Mouse (Mus musculus) hindbrain, embryonic 16.5 days (tissue): ENCODE data around the gene Cdh5. TPM values are rescaled to one million over a fixed set of nuclear protein-coding genes. Genes with fewer than 3 reads are reported as not detected.

Experiments
- ATAC-seq: fragments of 200-750 bp; cut with Nextera tagmentation; 2 replicates; pipeline ENCODE4 v1.8.0; 2017; ENCODE audit warnings: moderate TSS enrichment, moderate library complexity
- H3K27ac ChIP-seq: fragments of 300-500 bp; sonication (generic); 2 replicates; pipeline ENCODE4 v1.5.1; 2014; ENCODE audit warnings: low read depth, mild to moderate bottlenecking, control low read depth, low read length, moderate library complexity
- H3K27me3 ChIP-seq: fragments of 300-500 bp; sonication (generic); replicated peaks from 2 replicates; pipeline ENCODE4 v1.6.1; 2014; ENCODE audit warnings: low read length; ENCODE audit not compliant: control insufficient read depth, insufficient read depth
- H3K36me3 ChIP-seq: fragments of 300-500 bp; sonication (generic); 2 replicates; pipeline ENCODE4 v1.6.1; 2014; ENCODE audit warnings: mild to moderate bottlenecking, low read length, moderate library complexity, mixed read lengths; ENCODE audit not compliant: control insufficient read depth, insufficient read depth
- H3K4me1 ChIP-seq: fragments of 300-500 bp; sonication (generic); 2 replicates; pipeline ENCODE4 v1.6.1; 2014; ENCODE audit warnings: low read depth, low read length; ENCODE audit not compliant: control insufficient read depth, insufficient read depth
- H3K4me2 ChIP-seq: fragments of 300-500 bp; sonication (generic); 2 replicates; pipeline ENCODE4 v1.6.1; 2014; ENCODE audit warnings: mild to moderate bottlenecking, low read length, control low read depth, moderate library complexity
- H3K4me3 ChIP-seq: fragments of 300-500 bp; sonication (generic); 2 replicates; pipeline ENCODE4 v1.5.1; 2014; ENCODE audit warnings: mild to moderate bottlenecking, low read length, control low read depth, moderate library complexity
- H3K9ac ChIP-seq: fragments of 300-500 bp; sonication (generic); 2 replicates; pipeline ENCODE4 v1.6.1; 2014; ENCODE audit warnings: low read depth, mild to moderate bottlenecking, control low read depth, low read length, moderate library complexity
- H3K9me3 ChIP-seq: fragments of 300-500 bp; sonication (generic); 2 replicates; pipeline ENCODE4 v1.6.1; 2014; ENCODE audit warnings: mild to moderate bottlenecking, low read length, moderate library complexity; ENCODE audit not compliant: control insufficient read depth
- WGBS: fragments of 180-500 bp; shearing (Covaris S2); extraction: QIAGEN DNeasy Blood & Tissue Kit; methylation state at CpG from one replicate; pipeline ENCODE4 v1.1.7; 2014; 5-methylcytosine and 5-hydroxymethylcytosine counted together
- polyA plus RNA-seq: library from polyadenylated mRNA; unstranded; fragments of >200 nt; fragmentation: Nextera tagmentation; extraction: Ambion mirVana; gene quantifications from 2 replicates; pipeline ENCODE4 v1.2.1, GENCODE M21; 2015

Cdh5 gene
- 11.2 and 15.0 TPM in 2 replicates for polyA plus RNA-seq

DNA sequence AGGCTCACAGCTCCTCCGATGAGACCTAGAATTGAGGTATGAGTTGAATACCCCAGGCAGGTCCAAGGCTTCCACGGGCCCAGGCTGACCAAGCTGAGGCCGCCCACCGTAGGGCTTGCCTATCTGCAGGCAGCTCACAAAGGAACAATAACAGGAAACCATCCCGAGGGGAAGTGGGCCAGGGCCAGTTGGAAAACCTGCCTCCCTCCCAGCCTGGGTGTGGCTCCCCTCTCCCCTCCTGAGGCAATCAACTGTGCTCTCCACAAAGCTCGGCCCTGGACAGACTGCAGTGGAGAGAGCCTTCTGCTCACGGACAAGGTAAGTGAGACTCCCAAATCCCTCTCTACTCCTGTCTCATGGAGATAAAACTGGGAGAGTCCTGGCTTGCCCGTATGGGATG lies at the start of gene Cdh5:
TSS of gene Cdh5 (plus strand) at position 211 of the 400 bp plus-strand sequence.
- no peak within 1 kb of the TSS for H3K4me2 ChIP-seq

DNA sequence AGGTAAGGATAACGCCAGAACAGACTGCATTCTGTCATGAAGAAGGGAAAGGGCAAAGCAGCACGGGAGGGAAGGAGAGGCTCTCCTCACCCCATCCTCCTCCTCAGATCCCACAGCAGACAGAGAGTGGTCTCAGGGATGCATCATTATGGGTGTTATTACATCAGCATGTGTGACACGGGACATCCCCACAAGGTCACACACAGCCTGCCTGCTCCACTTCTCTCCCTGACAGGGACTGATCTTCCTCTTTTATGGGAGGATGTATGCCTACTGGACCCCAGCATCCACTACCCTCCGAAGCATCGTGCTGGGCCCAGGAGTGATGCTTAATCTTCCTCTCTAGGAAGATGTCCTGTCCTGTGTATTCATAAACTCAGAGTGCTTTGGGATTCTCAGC lies 41.5 kb upstream of the Cdh5 start:
- H3K36me3 ChIP-seq: no peaks in the 10 kb centered on the region
- no peaks in the 10 kb centered on the region for H3K9me3 ChIP-seq
- H3K4me2 ChIP-seq: no peak overlapping the region
- H3K27me3 ChIP-seq: no peaks in the 10 kb centered on the region
- H3K9ac ChIP-seq: no peak overlapping the region
- ATAC-seq: no peak
- peaks cover 9% of the 10 kb centered on the region for H3K4me1 ChIP-seq
- H3K4me3 ChIP-seq: no peak overlapping the region
- H3K27ac ChIP-seq: no peak overlapping the region
- WGBS: 74% methylated on average over 5 of the region's 5 CpGs

More for the DNA sequence above, at the start of gene Cdh5:
- Histone ChIP-seq H3K27ac (no peak within 1 kb of the TSS), H3K36me3 (no peaks in the 10 kb centered on the region), H3K9me3 (no peaks in the 10 kb centered on the region), H3K9ac (no peak within 1 kb of the TSS), H3K27me3 (no peaks in the 10 kb centered on the region), H3K4me3 (peak within 1 kb of the TSS; percentile 21), H3K4me1 (peaks cover 3% of the 10 kb centered on the region; the same call in 1 of the 2 replicates)
- WGBS: 70% methylated on average over 8 of the region's 8 CpGs
- ATAC-seq: no peak

DNA sequence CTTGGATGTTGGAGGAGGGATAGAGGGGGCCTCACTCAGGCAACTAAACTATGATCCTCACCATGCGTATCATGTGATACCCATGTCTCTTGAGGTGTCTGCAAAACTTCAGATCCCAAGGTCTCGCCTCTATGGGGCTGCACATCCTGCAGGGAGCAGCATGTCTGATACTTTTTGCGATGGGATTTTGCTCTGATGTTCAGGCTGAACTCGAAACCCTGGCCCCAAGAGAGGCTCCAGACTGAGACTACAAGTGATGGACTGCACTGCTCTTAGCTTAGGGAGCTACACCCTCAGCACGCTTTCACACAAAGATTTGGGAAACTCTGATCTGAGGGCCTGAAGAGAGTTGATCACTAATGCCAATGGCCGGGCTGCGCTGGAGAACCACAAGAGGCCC lies 41.0 kb upstream of the Cdh5 start:
- 87% methylated on average over 7 of the region's 7 CpGs for WGBS
- no peak for ATAC-seq
- Histone ChIP-seq H3K4me3 (no peak overlapping the region), H3K4me1 (peaks cover 9% of the 10 kb centered on the region), H3K9me3 (no peaks in the 10 kb centered on the region), H3K4me2 (no peak overlapping the region), H3K27me3 (no peaks in the 10 kb centered on the region), H3K9ac (no peak overlapping the region), H3K36me3 (no peaks in the 10 kb centered on the region), H3K27ac (no peak overlapping the region)

GRCm38 (mm10) chr8:104061048-104061988 lies 40.1 kb upstream of the Cdh5 start:
- no peak overlapping the region for H3K9ac ChIP-seq
- H3K4me1 ChIP-seq: peaks cover 9% of the 10 kb centered on the region
- ATAC-seq: peak; percentile 16; the same call in 1 of the 2 replicates
- H3K4me3 ChIP-seq: no peak overlapping the region
- H3K27me3 ChIP-seq: no peaks in the 10 kb centered on the region
- H3K27ac ChIP-seq: no peak overlapping the region
- H3K36me3 ChIP-seq: no peaks in the 10 kb centered on the region
- H3K9me3 ChIP-seq: no peaks in the 10 kb centered on the region
- no peak overlapping the region; the same call in 1 of the 2 replicates for H3K4me2 ChIP-seq
- WGBS: 59% methylated on average over 6 of the region's 6 CpGs

DNA sequence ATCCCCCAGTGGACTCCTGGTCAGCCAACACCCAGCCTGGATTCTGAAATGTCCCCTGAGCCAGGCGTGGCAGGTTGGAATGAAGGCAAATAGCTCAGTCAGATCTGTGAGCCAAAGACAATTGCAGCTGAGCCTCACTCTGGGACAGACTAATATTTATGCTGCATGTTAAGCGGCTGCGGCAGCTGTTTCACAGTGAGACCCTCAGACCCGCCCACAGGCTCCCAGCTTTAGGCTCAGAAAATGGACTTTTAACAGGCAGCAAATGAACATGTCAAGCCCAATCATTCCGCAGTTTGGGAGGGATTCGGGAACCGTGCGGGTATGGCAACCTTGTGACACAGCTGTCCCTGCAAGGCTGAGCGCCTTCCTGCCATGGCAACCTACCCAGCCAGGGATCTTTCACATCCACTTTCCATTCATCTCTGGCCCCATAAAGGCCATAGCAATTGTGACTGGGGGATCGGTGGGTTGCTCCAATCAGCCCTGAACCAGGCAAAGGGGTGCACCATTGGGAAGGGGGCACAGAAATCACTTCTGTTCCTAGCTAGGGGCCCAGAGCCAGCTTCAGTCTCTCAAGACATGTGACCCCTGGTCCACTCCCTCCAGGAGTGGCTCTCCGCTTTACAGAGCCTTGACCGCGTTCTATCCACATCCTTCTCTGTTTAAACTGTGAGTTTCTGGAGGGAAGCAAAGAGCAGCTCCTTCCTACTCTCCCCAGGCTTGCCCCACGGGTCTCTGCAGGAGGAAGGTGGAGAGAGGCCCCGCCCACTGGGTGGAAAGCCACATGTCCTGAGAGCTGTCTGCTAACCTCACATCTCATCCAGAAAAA lies 39.2 kb upstream of the Cdh5 start:
- 25% methylated on average over 15 of the region's 15 CpGs for WGBS
- ATAC-seq: peak; percentile 72
- Histone ChIP-seq H3K36me3 (no peaks in the 10 kb centered on the region), H3K9ac (no peak overlapping the region), H3K4me2 (peak overlapping the region; percentile 9; the same call in 1 of the 2 replicates), H3K9me3 (no peaks in the 10 kb centered on the region), H3K4me3 (no peak overlapping the region), H3K4me1 (peaks cover 9% of the 10 kb centered on the region), H3K27me3 (no peaks in the 10 kb centered on the region), H3K27ac (no peak overlapping the region)

DNA sequence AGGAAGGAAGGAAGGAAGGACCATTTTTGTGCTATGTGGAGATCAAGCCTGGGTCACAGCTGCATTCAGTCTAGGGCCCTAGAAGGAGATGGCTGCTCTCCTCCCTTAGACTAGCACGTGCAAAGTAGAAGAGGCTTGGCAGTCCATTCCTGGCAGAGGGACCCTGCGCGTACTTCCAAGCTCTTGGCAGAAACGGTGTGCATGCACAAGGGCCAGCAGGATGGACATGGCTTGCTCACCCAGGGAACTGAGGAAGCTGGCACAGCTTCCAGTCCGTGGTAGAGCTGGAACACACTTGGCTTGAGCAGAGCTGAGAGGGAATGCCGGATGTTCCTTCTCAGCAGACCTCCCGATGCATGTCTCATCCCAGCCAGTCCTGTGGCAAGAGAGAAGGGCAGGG lies 36.2 kb upstream of the Cdh5 start:
- Histone ChIP-seq H3K4me2 (no peak overlapping the region), H3K9ac (no peak overlapping the region), H3K27ac (no peak overlapping the region), H3K27me3 (no peaks in the 10 kb centered on the region), H3K36me3 (no peaks in the 10 kb centered on the region), H3K9me3 (no peaks in the 10 kb centered on the region), H3K4me3 (no peak overlapping the region), H3K4me1 (peaks cover 9% of the 10 kb centered on the region)
- peak; percentile 60 for ATAC-seq
- WGBS: 69% methylated on average over 7 of the region's 7 CpGs

DNA sequence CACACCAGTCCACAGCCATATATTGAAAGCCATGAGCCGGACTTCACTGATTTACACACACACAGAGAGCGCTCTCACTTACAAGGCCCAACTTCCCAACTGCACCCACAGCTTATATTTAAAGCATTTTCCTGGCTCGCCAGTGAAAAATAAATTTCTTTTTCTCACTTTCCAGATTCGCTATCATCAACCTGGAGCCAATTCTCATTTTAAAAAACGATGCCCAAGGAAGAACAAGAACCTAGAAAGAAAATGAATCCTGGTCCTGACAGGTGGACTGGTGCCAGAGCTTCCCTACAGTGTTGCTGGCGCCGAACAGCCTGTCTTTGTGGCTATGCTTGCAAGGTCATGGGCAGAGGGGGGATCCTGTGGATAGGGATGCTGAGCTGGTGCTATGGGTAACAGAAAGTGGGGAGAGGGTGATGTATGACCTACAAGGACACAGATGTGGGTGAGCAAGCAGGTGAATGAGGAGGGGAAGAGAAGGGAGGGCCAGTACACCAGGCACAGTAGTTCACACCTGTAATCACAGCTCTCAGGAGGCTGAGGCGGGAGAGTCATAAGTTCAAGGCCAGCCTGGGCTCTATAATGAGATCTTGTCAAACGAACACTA lies 35.4 kb upstream of the Cdh5 start:
- H3K27ac ChIP-seq: no peak overlapping the region
- H3K4me3 ChIP-seq: no peak overlapping the region
- ATAC-seq: no peak
- no peak overlapping the region for H3K9ac ChIP-seq
- no peaks in the 10 kb centered on the region for H3K36me3 ChIP-seq
- H3K4me2 ChIP-seq: no peak overlapping the region
- no peaks in the 10 kb centered on the region for H3K27me3 ChIP-seq
- H3K9me3 ChIP-seq: no peaks in the 10 kb centered on the region
- WGBS: 77% methylated on average over 9 of the region's 9 CpGs
- peaks cover 9% of the 10 kb centered on the region for H3K4me1 ChIP-seq

DNA sequence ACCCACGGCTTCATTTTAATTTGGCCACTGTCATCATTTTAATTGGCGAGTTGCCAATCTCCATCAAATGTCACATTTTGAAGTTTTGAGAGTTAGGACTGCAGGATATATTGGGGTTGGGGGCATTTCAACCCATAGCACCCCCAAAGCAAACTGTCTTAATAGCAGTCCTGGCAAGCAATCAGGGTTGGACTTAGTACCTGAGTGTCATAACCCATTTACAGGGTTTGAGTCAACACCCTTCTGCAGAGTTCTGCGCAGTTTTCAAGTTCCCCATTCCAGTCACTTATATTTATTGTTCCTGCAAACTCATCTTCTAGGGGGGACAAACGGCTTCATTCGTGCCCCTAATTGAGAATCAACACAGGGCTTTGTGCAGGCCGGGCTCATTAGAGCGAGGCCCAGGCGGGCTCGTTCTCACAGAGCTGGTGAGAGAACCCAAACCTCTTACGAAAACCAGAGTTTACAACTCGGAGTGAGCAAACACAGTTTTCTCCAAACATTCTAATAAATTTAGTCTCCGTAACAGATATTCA lies 34.0 kb upstream of the Cdh5 start:
- Histone ChIP-seq H3K9me3 (no peaks in the 10 kb centered on the region), H3K36me3 (no peaks in the 10 kb centered on the region), H3K4me2 (no peak overlapping the region), H3K27ac (no peak overlapping the region), H3K4me1 (no peaks in the 10 kb centered on the region), H3K4me3 (no peak overlapping the region), H3K9ac (no peak overlapping the region), H3K27me3 (no peaks in the 10 kb centered on the region)
- ATAC-seq: no peak
- 84% methylated on average over 12 of the region's 12 CpGs for WGBS
